Mouse (Mus musculus) retina, postnatal 7 days (tissue): ENCODE measurements around the gene Gm49366.
A peak's percentile ranks its signal among the peaks of the same experiment; 100 is the strongest.
"Not testable (repeated sequence)": the region's sequence is repeated elsewhere in the genome, so short reads cannot be mapped to it uniquely, and the experiment has no call there.

Source experiments
- DNase-seq: peaks from one replicate; pipeline ENCODE4 v3.0.0-alpha.2; 2012; ENCODE audit warnings: low read depth, low spot score

Gene Gm49366

DNA sequence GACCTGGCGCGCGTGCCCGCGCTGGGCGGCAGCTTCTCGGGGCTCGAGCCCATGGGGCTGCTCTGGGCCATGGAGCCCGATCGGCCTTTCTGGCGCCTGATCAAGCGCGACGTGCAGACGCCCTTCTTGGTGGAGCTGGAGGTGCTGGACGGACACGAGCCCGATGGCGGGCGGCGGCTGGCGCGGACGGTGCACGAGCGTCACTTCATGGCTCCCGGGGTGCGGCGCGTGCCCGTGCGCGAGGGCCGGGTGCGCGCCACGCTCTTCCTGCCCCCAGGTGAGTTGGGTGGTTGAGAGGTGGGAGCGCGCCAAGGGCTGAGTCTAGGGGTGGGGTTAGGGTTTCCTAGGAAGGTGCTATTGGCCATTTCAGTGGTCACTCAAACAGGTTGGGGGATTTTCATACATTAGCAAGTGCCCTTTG lies at the start of gene Gm49366:
Gm49366 (plus strand) TSS at position 245 of the 421 bp plus-strand sequence.
- peak; percentile 32 for DNase-seq

DNA sequence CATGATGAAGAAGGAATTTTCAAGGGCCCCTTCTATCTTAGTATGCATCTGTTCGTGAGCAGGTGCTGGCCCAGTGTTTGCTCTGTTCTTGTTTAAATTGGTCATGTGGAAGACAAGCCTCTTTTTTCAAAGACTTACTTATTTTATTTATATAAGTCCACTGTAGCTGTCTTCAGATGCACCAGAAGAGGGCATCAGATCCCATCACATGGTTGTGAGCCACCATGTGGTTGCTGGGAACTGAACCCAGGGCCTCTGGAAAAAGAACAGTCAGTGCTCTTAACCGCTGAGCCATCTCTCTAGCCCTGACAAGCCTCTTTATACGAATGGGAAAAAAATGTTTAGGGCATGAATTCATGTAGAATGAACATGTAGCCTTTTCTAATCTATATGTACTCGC lies 49.4 kb upstream of the Gm49366 start:
- no peak for DNase-seq

DNA sequence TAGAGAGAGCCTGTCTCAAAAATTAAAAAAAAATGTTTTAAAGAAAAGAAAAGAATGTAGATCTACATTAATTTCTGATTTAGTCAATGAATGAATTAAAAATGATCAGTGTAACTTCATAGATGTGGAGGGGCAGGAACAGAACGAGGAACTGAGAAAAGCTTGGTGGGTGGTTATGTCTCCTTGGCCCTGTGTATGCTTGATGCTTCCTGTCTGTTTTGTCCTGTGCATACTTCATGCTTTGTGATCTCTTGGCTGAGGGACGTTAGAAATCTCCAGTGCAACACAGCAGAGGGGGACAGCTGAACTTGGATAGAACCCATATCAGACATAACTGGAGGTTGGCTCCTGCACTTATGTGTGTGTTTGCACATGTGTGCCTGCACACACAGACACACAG lies 41.5 kb upstream of the Gm49366 start:
- DNase-seq, result no peak

DNA sequence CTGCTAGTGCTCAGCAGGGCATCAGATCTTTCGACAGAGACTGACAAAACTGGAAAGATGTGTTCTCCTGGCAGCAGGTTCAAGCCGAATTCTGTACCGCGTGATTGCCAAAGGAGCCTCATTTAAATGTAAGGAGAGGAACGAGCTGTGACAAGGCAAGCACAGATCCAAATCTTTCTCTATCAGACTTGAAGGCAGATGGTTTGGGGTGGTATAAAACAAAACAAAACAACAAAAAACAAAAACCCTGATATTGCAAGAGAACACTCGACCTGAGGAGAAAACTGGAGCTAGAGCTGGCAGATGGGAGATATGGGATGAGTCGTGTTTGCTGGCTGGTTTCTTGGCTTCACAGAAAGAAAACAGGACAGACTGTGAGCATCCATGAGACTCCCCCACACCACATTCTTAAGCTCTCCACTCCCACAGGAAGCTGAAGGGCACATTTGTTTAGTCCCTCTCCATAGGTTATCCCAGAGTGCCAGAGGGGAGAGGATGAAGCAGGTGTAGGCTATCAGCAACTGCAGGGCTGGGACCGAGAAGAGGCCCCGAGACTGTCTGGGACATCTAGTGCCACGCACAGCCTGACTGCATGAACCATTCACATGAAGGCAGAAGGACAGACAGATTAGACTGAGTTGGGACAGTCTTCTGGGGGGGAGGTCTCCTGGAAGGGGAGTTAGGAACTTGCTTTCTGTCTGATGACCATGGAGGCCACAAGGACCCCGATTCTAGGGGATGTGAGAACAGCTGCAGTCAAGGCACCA lies 40.2 kb upstream of the Gm49366 start:
- no peak for DNase-seq

DNA sequence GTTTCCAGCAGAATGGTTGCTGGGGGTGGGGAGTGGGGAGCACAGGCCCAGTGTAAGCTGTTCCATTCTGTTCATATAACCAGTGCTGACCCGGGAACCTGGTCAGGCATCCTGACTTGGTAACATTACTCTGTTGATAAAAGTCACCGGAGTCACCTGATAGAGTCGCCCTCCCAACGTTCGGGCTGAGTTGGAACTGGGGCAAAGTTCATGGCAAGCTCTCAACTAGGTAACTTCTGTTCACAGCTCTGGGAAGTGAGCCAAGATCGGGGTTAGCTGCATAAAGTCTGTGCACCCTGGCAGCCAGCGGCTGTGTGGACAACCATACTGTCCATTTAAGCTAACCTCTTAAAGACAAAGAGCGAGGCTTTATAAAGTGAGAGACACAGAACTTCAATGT lies 39.5 kb upstream of the Gm49366 start:
- DNase-seq, result not testable (repeated sequence)

DNA sequence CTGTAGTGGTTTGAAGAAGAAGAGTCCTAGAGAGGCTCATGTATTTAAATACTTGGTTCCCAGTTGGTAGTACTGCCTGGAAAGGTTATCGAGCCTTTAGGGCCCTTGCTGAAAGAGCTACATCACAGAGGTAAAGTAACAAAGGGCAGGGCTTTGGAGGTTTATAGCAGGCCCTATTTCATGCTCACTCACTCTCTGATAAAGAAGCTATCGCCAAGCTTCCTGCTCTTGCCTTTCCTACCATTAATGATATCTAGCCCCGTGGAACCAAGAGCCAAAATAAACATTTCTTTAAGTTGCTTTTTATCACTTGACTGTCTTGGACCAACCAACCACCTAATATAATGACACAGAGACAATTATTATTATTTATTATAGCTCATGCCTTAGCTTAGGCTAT lies 38.3 kb upstream of the Gm49366 start:
- no peak for DNase-seq

DNA sequence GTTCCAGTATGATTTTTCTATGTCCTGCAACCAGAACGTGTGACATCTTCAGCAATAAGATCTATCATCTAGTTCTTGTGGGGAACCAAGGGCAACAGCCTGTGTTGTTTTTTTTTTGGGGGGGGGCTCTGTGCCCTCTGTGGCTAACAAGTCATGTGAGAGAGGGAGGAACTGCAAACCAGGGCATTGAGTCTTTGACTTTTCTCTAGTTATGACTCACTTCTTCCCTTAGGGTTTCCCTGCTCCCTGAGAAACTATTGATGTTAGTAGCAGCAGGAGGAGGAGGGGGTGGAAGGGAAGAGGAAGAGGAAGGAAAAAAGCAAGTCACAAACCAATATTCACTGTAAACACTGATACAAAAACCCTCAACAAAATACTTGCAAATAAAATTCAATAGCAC lies 34.9 kb upstream of the Gm49366 start:
- DNase-seq, result no peak

DNA sequence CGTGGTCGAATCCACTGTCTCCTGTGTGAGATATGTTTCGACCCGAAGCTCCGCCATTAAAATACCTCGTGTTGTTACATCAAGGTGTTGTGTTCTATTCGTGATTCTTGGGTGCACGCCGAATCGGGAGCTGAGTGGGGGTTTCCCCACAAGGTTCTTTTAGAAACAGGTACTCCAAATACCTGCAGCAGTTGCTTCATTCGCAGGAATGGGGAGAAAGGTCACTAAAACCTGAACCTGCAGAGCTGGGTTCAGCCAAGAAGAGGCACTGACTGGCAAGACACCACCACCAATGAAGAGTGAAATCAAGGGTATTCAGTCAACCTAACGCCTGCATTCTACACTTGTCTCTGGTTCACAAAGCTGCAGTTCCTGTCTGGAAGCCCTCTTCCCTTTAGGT lies 30.5 kb upstream of the Gm49366 start:
- DNase-seq, result no peak

DNA sequence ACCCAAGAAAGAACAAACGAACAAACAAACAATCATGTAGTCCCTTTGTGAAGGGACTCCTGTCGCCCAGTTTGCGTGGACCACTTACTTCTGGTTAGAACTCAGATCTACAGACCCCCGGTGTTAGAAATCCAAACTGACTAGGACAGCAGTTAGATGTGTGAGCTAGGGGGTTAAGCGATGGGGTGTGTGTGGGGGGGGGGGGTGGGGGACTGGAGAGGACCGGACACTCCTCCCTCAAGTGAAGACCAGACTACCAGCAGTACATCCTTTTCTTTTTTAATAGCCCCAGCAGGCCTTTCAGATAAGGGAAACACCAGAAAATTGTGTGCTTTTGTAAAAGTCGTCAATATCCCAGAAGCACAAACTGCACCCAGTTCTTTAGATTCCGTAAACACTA lies 30.0 kb upstream of the Gm49366 start:
- DNase-seq, result no peak

DNA sequence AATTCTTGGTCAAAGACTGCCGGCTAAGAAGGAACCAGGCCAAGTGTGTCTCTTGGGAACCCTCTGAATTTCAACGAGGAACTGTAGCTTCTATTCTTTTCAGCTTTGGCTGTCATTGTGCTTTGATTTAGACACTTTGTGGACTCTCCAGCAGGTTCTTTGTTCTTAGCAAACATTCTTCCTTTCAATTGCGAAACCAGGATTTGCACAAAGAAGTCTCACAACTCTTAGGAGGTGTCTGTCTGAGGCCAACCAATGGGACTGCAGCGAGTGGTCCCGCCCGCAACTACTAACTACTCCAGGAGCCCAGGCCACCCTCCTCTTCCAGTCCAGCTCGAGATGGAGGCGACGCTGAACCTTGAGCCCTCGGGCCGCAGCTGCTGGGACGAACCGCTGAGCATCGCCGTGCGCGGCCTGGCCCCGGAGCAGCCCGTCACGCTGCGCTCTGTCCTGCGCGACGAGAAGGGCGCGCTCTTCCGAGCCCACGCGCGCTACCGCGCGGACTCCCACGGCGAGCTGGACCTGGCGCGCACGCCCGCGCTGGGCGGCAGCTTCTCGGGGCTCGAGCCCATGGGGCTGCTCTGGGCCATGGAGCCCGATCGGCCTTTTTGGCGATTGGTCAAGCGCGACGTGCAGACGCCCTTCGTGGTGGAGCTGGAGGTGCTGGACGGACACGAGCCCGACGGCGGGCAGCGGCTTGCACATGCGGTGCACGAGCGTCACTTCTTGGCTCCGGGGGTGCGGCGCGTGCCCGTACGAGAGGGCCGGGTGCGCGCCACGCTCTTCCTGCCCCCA lies 29.4 kb upstream of the Gm49366 start, which contains the start of gene Acot1:
Acot1 (plus strand) TSS at position 320 of the 795 bp plus-strand sequence.
- DNase-seq, result not testable (repeated sequence)

DNA sequence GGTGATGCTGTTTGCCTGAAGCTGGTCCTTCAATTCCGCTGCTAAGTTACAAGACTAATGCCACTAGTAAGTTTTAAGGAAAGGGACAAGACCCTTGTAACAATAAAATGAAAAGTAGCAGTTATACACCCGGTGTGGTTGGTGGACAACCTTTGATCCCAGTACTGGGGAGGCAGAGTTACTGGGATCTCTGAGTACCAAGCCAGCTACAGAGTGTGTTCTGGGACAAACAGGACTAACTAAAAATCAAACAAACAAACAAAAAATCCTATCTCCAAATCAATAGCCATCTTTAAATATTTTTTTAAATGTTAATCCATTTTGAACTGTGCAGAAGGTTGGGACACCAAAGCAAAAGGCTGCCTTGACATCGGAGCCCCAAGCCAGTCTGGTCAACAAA lies 28.5 kb upstream of the Gm49366 start:
- DNase-seq, result no peak

DNA sequence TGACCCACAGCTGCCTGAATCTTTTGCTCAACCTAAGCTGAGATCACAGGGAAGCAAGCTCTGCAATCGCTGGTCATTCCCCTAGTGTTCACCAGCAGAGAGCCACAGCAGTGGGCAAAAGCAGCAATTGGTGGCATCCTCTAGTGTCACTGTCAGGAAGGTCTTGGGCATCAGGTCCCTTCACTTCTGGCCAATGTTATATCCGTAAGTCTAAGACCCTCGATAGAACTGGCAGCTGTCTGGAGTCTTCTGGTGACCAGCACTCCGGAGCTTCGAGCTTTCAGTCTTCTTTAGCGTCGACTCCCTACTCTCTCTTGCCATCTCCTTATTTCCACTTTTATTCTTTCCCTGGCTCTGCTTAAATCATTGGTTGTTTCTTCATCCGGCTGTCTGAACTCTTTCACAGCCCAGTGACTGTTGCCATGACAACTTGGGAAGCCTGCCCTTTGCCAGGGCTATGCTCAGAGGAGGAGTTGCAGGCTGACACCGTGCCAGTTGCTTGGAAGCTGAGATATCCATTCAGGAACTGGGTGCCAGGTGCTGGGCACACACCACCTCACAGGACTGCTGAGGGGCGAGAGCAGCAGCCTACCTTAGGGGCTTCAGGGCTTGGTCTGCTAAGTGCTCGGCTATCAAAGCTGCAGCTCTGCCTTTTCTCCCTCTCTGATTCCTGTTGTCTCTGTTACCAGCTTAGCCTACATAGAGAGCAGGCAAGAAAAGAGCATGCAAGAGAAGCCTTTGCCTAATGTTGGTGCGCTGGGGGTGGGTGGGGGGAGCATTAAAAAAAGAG lies 27.3 kb upstream of the Gm49366 start:
- DNase-seq, result peak; percentile 54

DNA sequence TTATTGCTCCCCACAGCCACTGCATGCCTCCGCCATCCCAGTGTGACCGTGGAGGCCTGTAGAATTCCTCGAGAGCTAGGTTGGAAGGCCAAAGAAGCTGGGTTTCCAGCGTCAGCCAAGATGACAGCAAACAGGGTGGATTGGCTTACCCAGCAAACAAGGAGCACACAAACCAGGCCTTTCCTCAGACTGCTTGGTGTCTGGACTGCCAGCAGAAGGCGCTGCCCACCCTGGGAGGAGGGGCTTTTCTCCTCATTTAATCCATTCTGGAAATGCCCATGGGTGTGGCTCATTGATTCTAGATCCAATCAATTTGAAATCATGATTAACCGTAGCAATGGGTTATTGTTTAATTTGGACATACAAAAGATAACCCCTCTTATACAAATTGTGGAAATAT lies 25.6 kb upstream of the Gm49366 start:
- no peak for DNase-seq

DNA sequence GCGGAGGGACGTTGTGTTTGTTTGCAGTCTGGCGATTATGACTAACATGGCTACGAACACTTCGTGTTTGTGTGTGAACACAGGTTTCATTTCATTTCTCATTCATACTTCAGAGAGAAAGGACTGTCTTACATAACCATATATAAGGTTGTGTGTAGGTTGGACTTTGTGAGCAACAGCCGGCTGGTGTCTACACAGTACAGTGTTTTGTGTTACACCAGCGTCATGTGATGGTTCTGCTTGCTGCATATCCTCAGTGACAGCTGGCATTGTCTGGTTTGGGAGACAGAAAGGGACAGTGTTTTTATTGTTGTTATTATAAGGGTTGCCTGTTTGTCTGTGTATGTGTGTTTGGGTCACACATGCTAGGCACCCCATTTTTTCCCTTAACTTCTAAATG lies 25.0 kb upstream of the Gm49366 start:
- DNase-seq, result no peak

DNA sequence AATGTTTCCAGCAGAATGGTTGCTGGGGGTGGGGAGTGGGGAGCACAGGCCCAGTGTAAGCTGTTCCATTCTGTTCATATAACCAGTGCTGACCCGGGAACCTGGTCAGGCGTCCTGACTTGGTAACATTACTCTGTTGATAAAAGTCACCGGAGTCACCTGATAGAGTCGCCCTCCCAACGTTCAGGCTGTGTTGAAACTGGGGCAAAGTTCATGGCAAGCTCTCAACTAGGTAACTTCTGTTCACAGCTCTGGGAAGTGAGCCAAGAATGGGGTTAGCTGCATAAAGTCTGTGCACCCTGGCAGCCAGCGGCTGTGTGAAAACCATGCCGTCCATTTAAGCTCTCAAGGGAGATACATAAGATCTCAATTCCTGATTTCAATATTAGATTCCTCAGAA lies 18.2 kb upstream of the Gm49366 start:
- not testable (repeated sequence) for DNase-seq

DNA sequence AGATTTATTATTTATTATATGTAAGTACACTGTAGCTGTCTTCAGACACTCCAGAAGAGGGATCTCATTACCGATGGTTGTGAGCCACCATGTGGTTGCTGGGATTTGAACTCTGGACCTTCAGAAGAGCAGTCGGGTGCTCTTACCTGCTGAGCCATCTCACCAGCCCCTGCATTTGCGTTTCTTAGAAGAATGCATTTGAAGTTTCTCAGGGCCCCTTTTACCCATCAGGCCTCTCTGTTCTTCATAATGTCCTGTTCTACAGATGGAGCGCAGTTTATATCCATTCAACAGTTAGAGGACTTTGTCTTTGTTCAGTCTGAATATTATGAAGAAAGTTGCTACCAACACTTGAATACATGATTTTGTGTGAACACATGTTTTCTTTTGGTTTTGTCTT lies 16.5 kb upstream of the Gm49366 start:
- DNase-seq, result not testable (repeated sequence)

DNA sequence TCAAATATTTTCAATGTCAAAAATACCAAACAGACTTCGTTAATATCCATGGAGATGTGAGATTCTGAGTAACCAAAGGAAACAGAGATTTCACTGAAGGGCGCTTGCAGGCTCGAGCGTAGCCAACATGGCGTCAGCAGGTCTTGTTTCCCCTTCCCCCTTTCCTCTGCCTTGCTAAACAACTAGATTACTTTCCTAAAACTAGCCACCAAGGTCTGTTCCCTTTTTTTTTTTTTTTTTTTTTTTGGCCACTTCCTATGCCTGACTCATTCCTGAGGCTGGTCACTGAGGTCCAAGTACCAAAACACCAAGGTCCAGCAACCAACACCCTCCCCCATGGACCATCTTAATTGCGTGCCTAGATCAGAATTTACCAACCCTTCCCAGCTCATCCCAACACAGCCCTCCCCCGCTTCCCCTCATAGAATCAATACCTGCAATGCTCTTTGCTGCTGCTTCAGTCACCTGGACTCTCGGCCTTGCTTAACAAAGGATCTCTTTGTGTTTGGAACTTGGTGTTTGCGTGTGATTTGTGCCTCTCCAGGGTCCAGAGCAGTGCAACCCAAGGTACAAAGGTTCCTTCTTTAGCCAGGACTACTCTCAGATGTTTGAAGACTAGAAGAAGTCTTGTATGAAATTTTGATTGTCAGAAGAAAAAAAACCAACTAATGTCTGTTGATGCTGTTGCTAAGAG lies 15.5 kb upstream of the Gm49366 start:
- no peak for DNase-seq

DNA sequence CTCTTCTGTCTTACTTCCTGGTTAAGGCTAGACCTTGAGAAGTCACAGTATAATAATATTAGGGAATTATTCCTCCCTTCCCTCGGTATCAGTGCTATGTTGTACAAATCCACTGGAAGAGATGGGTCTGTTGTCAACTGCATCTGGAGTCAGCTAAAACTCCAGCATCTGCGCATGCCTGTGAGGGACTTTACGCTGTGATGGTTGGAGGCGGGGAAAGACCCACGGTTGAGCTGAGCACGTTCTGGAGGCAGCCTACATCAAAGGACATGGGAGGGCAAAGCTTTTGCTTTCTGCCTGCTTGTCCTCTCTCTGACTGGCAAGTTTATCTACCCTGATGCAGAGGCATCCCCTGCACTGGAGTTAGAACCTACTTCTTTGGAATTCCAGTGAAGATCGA lies 12.8 kb upstream of the Gm49366 start:
- no peak for DNase-seq

DNA sequence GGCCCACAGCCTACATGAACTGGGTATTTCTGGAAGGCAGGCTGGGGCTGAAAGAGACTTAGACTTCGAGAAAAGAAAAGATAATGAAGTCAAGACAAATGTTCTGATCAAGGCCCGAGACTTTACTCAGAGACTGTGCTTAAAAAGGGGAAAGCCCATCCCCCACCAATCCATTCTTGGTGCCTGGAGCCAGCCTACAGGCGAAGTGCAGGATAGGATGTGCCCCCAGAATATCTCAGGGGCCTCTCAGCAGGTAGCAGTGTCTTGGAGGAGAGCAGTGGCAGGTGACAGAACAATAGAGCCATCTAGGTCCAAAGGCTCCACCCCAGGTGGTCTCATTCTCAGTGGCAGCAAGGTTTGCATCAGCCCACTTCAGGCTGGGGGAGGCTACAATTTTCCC lies 10.4 kb upstream of the Gm49366 start:
- DNase-seq, result not testable (repeated sequence)

DNA sequence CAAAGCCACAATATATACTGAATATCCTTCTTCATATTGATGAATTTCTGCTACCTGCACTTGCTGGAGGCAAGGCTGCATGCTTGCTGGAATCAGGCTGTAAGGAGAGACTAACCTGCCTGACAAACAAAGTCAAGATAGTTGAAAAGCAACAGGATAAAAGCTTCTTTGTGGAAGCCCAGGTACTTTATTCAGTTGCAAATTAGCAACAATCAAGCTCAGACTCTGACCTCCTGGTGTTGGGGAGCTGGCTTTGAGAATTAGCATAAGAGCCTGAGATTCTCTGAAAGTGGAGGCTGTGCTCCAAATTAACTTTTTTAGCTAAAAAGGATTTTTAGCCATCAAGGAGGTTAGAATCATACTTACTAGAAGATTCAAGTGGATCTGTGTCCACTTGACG lies 9.7 kb upstream of the Gm49366 start:
- DNase-seq, result not testable (repeated sequence)

DNA sequence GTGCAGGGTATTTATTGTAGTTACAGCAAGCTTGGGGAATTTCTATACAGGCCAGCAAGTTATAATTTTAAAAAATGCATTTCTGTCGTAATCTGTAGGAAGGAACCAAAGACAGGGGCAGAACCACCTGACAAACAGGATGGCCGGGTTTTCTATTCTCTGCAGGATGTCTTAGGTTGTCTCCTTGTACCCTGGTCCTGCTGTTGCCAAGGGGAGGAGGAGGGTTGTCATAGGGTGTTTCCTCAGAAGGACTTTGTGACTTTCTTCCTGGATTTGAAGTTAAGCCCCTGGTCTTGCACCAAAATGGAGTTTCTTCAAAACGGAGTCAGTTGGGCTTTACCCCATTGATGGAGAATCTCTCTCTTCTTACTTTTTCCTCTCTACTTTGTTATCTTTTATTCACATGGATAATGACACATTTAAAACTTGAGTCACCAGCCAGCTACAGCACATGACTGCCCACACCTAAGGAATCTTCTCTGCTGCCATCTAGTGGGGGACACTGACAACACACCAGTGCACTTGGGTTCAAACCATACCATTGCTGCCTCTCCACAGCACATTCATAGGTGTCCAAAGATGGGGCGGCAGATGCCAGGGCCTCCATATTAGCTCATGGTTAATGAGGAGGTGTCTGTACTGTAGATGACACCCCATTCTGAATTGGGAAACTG lies 7.9 kb upstream of the Gm49366 start:
- peak; percentile 53 for DNase-seq
